Mouse (Mus musculus): ENCODE results near the gene Tcl1.
A peak's percentile ranks its signal among the peaks of the same experiment; 100 is the strongest.
"Not testable (repeated sequence)": the region's sequence is repeated elsewhere in the genome, so short reads cannot be mapped to it uniquely, and the experiment has no call there.

The Tcl1 gene

GRCm38 (mm10) chr12:105176044-105176443 is 46.5 kb downstream of the Tcl1 start, which contains the start of gene Tcl1b5:
Gene Tcl1b5, plus strand, starts transcription at chr12:105176344.
- DNase-seq = not testable (repeated sequence)

DNA sequence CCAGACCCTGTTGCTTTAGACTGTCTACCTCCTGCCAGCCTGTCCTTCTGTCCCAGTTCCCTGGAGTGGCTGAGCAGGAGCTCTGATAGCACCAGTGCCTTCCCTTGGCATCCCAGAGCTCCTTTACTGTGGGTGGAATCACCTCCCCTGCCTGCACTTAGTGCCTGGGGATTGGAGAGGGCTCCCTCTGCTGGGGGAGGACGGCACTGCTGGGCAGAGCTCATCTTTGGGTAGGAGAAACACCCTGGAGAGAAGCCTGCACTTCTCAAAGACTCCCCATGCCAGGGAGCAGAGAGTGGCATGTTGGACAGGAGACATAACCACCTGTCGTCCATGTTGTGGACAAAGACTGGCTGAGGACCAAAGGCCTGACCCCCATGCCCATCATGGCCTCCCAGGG is 48.3 kb downstream of the Tcl1 start:
- peak; percentile 52 to 63 for DNase-seq

GRCm38 (mm10) chr12:105173366-105173765 is 49.2 kb downstream of the Tcl1 start:
- DNase-seq = no peak
